Mouse (Mus musculus) bone marrow, adult 2 months (tissue): ENCODE data around the gene Alk. TPM values are rescaled to one million over a fixed set of nuclear protein-coding genes. Genes with fewer than 3 reads are reported as not detected.

Source experiments
- H3K27ac ChIP-seq: fragments of 200-500 bp; 2 replicates; pipeline ENCODE4 v1.5.1; 2012; ENCODE audit warnings: low read depth, mild to moderate bottlenecking, control low read depth, inconsistent platforms, low read length; ENCODE audit not compliant: control insufficient read depth, poor library complexity, insufficient read depth
- H3K4me1 ChIP-seq: fragments of 200-500 bp; 2 replicates; pipeline ENCODE4 v1.6.1; 2011; ENCODE audit warnings: low read length; ENCODE audit not compliant: control insufficient read depth, insufficient read depth
- H3K4me3 ChIP-seq: fragments of 200-500 bp; replicated peaks from 2 replicates; pipeline ENCODE3; 2011; ENCODE audit warnings: mild to moderate bottlenecking, low read depth, low read length, control low read depth; ENCODE audit not compliant: control insufficient read depth
- CTCF ChIP-seq: fragments of 200-500 bp; IDR thresholded peaks from 2 replicates; pipeline ENCODE4 v1.5.1; 2011; ENCODE audit warnings: low read length, control low read depth; ENCODE audit not compliant: control insufficient read depth, insufficient read depth
- POLR2A ChIP-seq: fragments of 200-500 bp; IDR thresholded peaks from 2 replicates; pipeline ENCODE4 v1.6.1; 2011; ENCODE audit warnings: low read depth, mild to moderate bottlenecking, control low read depth, low read length, borderline replicate concordance; ENCODE audit not compliant: control insufficient read depth
- WGBS: fragments of 180-500 bp; shearing (Covaris S2); methylation state at CpG from one replicate; pipeline ENCODE4 v1.1.7; 2018; 5-methylcytosine and 5-hydroxymethylcytosine counted together
- polyA plus RNA-seq: library from polyadenylated mRNA; stranded (reverse); fragments of >200 nt; gene quantifications from 2 replicates; pipeline ENCODE4 v1.2.4, GENCODE M21; 2011; ENCODE audit warnings: low replicate concordance; ENCODE audit not compliant: missing spikeins, insufficient read depth, insufficient read length

The Alk gene
- polyA plus RNA-seq, 1 experiment: not detected

DNA sequence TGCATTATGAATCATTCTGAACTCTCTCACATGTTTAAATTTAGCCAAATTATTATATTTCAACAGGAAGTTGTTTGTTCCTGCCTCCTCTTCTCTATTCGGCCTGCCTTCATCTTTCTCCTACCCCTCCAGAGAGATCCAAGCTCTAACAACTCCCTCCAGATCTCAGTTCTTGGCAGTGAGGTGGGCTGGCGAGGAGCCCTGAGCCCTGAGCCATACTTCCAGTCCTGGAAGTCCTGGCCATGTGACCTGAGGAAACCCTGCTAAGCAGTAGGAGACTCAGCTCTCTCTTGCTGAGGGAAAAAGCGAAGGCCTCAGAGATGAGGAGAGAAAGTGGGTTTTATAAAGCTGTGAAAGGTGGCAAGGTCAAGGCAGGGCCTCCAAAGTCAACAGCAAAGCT is 689.9 kb downstream of the Alk start:
- Histone ChIP-seq H3K4me1 (peaks cover 2% of the 10 kb centered on the region; the same call in 1 of the 2 replicates), H3K27ac (no peak overlapping the region), H3K4me3 (no peak overlapping the region)
- 58% methylated on average over 3 of the region's 3 CpGs for WGBS
- no peak for TF ChIP-seq POLR2A
- no peak for TF ChIP-seq CTCF

DNA sequence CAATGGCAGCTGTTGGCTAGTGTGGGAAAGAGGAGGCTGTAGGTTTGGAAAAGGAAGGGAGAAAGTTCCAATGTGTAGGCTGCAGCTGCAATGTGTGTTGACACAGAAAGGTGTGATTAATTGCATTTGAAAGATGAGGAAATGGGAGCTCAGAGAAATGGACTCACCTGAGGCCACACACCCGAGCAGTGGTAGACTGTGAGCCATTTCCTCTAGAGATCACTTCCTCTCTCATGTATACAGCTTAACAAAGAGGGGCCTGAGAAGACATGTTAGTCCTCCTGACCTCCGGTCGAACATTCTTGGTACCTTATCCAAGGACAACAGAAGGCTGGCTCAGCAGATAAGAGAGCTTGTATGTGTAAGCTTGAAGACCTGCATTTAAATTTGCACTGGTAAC is 691.2 kb downstream of the Alk start:
- WGBS: 37% methylated on average over 3 of the region's 3 CpGs
- TF ChIP-seq CTCF: no peak
- no peak for TF ChIP-seq POLR2A
- Histone ChIP-seq H3K27ac (no peak overlapping the region), H3K4me3 (no peak overlapping the region), H3K4me1 (no peaks in the 10 kb centered on the region)

DNA sequence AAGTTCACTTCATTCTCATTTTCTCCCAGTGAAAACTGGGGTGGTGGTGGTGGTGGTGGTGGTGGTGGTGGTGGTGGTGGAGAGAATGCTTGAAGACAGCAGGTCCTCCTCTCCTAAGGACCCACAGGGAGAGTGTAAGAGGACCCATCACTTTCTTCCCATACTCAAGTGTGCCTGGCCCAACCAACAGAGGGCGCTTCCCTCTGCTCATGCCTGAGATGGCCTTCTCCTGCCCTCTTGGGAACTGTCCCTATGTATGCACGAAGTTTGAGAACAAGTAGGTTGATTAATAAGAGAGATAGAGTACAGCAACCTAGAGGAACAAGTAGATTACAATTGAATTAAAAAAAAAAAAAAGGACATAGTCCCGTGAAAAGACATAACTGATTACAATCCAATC is 695.3 kb downstream of the Alk start:
- Histone ChIP-seq H3K4me1 (no peaks in the 10 kb centered on the region), H3K4me3 (no peak overlapping the region), H3K27ac (no peak overlapping the region)
- 20% methylated on average over 3 of the region's 3 CpGs for WGBS
- TF ChIP-seq CTCF: peak; percentile 58
- TF ChIP-seq POLR2A: no peak

DNA sequence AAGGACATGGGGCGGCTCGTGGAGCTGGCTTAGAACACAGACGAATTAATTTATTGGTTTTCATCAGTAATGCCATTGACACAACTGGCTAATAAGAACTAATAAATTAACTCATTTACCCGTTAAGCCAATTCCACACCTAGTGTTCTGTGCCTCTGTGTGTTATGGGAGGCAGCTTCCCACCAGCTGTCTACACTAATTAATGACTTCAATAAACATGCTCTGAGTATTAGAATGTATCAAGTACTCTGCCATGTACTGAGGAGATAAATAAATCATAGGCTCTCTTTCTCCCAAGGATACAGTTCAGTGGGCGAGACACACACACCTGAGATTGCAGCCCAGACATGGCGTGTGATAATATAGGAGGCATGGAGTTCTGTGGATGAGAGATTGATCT is 723.1 kb downstream of the Alk start:
- Histone ChIP-seq H3K27ac (no peak overlapping the region), H3K4me1 (no peaks in the 10 kb centered on the region), H3K4me3 (no peak overlapping the region)
- TF ChIP-seq CTCF (no peak), POLR2A (no peak)
- WGBS: 75% methylated on average over 6 of the region's 6 CpGs

DNA sequence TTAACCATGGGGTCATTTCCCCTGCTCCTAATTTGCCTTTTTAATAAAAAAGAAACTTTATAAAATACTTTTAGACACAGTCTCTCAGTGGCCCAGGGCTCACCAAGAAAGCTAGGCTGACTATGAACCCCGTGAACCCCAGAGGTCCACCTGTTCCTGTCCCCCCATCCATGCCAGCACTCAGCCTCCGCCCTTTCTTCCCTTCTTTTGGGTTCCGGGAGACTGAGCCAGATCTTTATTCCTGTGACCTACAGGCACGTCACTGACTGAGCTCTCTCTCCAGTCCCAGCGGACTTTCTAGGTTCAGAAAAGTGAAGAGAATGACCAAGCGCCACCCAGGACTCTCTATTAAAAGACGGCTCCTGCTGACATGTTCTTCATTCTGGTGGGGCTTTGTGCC is 728.9 kb downstream of the Alk start:
- Histone ChIP-seq H3K4me1 (no peaks in the 10 kb centered on the region), H3K27ac (no peak overlapping the region), H3K4me3 (no peak overlapping the region)
- 73% methylated on average over 7 of the region's 7 CpGs for whole genome bisulfite sequencing
- TF ChIP-seq POLR2A (no peak), CTCF (no peak)

DNA sequence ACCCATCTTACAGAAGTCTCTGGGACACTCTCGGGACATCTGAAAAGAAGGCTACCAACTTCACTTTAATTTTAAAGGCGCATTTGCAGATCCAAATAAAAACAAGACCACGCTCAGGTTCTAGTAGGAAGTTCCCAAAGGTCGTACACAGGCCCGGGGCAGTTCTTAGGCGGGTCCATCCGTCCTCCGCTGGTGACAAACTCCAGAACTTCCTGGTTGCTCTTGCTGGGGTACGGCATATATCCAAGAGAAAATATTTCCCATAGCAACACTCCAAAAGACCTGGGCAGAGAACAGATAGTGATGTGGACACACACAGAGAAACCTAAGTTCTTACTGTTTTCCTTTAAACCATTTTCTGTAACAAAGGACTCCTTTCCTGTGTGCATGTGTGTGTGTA is 729.6 kb downstream of the Alk start:
- 83% methylated on average over 9 of the region's 9 CpGs for WGBS
- TF ChIP-seq POLR2A (no peak), CTCF (no peak)
- Histone ChIP-seq H3K4me3 (no peak overlapping the region), H3K27ac (no peak overlapping the region), H3K4me1 (no peaks in the 10 kb centered on the region)

DNA sequence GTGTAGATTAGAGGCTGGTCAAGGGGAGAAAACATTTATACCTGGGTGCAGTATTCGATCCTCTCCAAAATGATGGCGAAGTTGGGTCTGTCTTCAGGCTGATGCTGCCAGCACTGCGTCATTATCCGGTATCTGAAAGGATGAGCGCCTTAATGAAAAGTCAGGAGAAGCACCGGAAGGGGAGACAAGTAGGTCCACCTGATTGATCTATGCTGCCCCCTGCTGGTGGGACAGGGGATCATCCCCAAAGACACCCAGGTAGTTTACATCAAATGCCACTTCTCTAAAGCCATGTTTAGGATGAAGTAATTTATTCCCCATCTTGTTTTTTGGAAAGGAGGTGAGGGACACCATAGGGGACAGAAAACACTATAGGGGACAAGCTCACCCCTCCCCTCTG is 730.4 kb downstream of the Alk start:
- Histone ChIP-seq H3K27ac (no peak overlapping the region), H3K4me3 (no peak overlapping the region), H3K4me1 (no peaks in the 10 kb centered on the region)
- TF ChIP-seq CTCF (peak; percentile 82), POLR2A (no peak)
- 43% methylated on average over 6 of the region's 6 CpGs for WGBS

DNA sequence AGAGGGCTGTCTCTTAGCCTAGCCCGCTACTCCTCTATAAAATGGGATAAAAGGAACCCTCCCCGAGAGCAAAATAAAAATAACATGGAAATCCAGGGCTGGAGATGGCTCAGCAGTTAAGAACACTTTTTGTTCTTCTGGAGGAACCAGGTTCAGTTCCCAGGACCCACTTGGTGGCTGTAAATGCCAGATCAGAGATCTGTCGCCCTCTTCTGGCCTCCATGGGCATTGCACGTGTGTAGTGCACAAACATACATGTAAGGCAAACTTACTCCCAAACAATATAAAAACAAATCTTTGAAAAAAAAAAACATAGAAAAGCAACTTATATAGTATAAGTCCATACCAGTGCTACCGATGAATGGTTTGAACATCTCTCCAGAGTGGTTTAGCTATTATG is 731.5 kb downstream of the Alk start:
- Histone ChIP-seq H3K4me1 (no peaks in the 10 kb centered on the region), H3K4me3 (no peak overlapping the region), H3K27ac (no peak overlapping the region)
- TF ChIP-seq CTCF (peak; percentile 66), POLR2A (no peak)
- 61% methylated on average over 5 of the region's 5 CpGs for WGBS

DNA sequence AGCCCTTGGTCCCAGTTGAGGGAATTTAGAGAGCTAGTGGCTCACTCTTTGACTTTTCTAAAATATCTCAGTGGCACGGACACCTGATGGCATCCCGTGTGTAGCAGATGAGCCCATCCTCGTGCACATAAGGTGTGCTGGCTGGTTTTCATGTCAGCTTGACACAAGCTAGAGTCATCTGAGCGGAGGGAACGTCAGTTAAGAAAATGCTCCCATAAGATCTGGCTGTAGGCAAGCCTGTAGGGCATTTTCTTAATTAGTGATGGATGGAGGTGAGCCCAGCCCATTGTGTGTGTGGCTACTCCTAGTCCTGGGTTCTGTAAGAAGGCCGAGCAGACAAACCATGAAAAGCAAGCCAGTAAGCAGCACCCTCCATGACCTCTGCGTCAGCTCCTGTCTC is 732.4 kb downstream of the Alk start:
- TF ChIP-seq CTCF (no peak), POLR2A (no peak)
- H3K4me1 ChIP-seq: no peaks in the 10 kb centered on the region; the same call in 1 of the 2 replicates
- WGBS: 77% methylated on average over 7 of the region's 7 CpGs

DNA sequence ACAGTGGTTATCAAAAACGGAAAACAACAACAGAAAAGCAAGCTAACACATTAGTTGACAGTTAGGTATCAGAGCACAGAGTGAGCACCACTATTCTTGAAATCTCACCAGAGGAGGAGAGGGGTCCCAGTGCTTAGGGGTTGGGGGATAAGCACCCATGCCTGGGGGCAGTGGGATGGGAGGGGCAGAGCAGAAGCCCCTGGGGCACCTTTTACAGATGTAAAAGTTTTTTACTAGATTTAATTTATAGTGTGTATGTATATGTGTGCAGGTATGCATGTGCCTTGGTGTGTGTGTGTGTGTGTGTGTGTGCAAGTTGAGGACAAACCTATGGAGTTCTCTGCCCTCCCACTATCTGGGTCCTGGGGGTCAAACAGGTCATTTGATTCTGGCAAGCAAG is 733.8 kb downstream of the Alk start:
- WGBS: 69% methylated on average over 1 of the region's 1 CpGs

More for the DNA sequence above, 732.4 kb downstream of the Alk start:
- no peak overlapping the region for H3K4me3 ChIP-seq
- H3K27ac ChIP-seq: no peak overlapping the region

More for the DNA sequence above, 733.8 kb downstream of the Alk start:
- no peak overlapping the region for H3K4me3 ChIP-seq
- H3K4me1 ChIP-seq: no peaks in the 10 kb centered on the region; the same call in 1 of the 2 replicates
- no peak overlapping the region for H3K27ac ChIP-seq
- TF ChIP-seq CTCF: no peak
- TF ChIP-seq POLR2A: no peak
